Mouse (Mus musculus): ENCODE results near the gene Gal3st3.
"Not testable (repeated sequence)": the region's sequence is repeated elsewhere in the genome, so short reads cannot be mapped to it uniquely, and the experiment has no call there.

The Gal3st3 gene

GRCm38 (mm10) chr19:5306968-5307734 is 9.0 kb downstream of the Gal3st3 start:
- no peak for DNase-seq (ENCODE audit: low spot score)

GRCm38 (mm10) chr19:5309025-5309424 is 10.9 kb downstream of the Gal3st3 start:
- no peak for DNase-seq (ENCODE audit: low spot score)

- DNase-seq (ENCODE audit: low spot score): no peak
Measured at GRCm38 (mm10) chr19:5313189-5313588, 15.1 kb downstream of the Gal3st3 start.

GRCm38 (mm10) chr19:5323801-5324200 is 25.7 kb downstream of the Gal3st3 start:
- no peak for DNase-seq (ENCODE audit: low spot score)

- DNase-seq (ENCODE audit: low spot score): no peak
Measured at GRCm38 (mm10) chr19:5327970-5328369, 29.8 kb downstream of the Gal3st3 start.

GRCm38 (mm10) chr19:5334741-5335140 is 36.6 kb downstream of the Gal3st3 start:
- DNase-seq (ENCODE audit: low spot score): no peak

GRCm38 (mm10) chr19:5335441-5335840 is 37.3 kb downstream of the Gal3st3 start, which contains the start of gene Catsper1:
Gene Catsper1, plus strand, starts transcription at chr19:5335741.
- no peak for DNase-seq (ENCODE audit: low spot score)

GRCm38 (mm10) chr19:5337975-5338374 is 39.8 kb downstream of the Gal3st3 start:
- peak; percentile 85 for DNase-seq (ENCODE audit: low spot score)

GRCm38 (mm10) chr19:5341360-5341759 is 43.2 kb downstream of the Gal3st3 start:
- DNase-seq (ENCODE audit: low spot score): no peak

GRCm38 (mm10) chr19:5345297-5346131 is 47.4 kb downstream of the Gal3st3 start:
- DNase-seq (ENCODE audit: low spot score): no peak

- DNase-seq (ENCODE audit: low spot score): no peak
Measured at GRCm38 (mm10) chr19:5348064-5348463, 49.9 kb downstream of the Gal3st3 start.

GRCm38 (mm10) chr19:5348526-5349501 is 50.7 kb downstream of the Gal3st3 start:
- no peak for DNase-seq (ENCODE audit: low spot score)

GRCm38 (mm10) chr19:5349502-5349873 is 51.4 kb downstream of the Gal3st3 start, which contains the start of gene Cst6:
Gene Cst6, minus strand, starts transcription at chr19:5349574.
- DNase-seq (ENCODE audit: low spot score): not testable (repeated sequence)

- DNase-seq (ENCODE audit: low spot score): no peak
Measured at GRCm38 (mm10) chr19:5353609-5354008, 55.5 kb downstream of the Gal3st3 start.

- DNase-seq (ENCODE audit: low spot score): no peak
Measured at GRCm38 (mm10) chr19:5356080-5356479, 57.9 kb downstream of the Gal3st3 start.
